Mouse (Mus musculus) lung, embryonic 14.5 days (tissue): ENCODE results near the gene Dnah9. TPM values are rescaled to one million over a fixed set of nuclear protein-coding genes. Genes with fewer than 3 reads are reported as not detected.

Experiments
- ATAC-seq: fragments of 200-750 bp; cut with Nextera tagmentation; 2 replicates; pipeline ENCODE4 v1.8.0; 2017; ENCODE audit warnings: mild to moderate bottlenecking, moderate TSS enrichment, moderate library complexity; ENCODE audit not compliant: insufficient read depth
- DNase-seq: peaks from one replicate; pipeline ENCODE4 v3.0.0-alpha.2; 2015
- H3K27ac ChIP-seq: fragments of 300-500 bp; sonication (generic); 2 replicates; pipeline ENCODE4 v1.5.1; 2014; ENCODE audit warnings: low read depth, mild to moderate bottlenecking, moderate library complexity
- H3K27me3 ChIP-seq: fragments of 300-500 bp; sonication (generic); 2 replicates; pipeline ENCODE4 v1.6.1; 2014; ENCODE audit warnings: low read length, control low read depth; ENCODE audit not compliant: insufficient read depth
- H3K36me3 ChIP-seq: fragments of 300-500 bp; sonication (generic); 2 replicates; pipeline ENCODE4 v1.6.1; 2014; ENCODE audit warnings: control low read depth; ENCODE audit not compliant: insufficient read depth
- H3K4me1 ChIP-seq: fragments of 300-500 bp; sonication (generic); 2 replicates; pipeline ENCODE4 v1.6.1; 2014; ENCODE audit warnings: antibody characterized with exemption, control low read depth; ENCODE audit not compliant: insufficient read depth
- H3K4me2 ChIP-seq: fragments of 300-500 bp; sonication (generic); 2 replicates; pipeline ENCODE4 v1.6.1; 2014; ENCODE audit warnings: mild to moderate bottlenecking
- H3K4me3 ChIP-seq: fragments of 300-500 bp; sonication (generic); 2 replicates; pipeline ENCODE4 v1.5.1; 2014; ENCODE audit warnings: low read depth, low read length
- H3K9ac ChIP-seq: fragments of 300-500 bp; sonication (generic); 2 replicates; pipeline ENCODE4 v1.6.1; 2014
- H3K9me3 ChIP-seq: fragments of 300-500 bp; sonication (generic); 2 replicates; pipeline ENCODE4 v1.6.1; 2016; ENCODE audit warnings: low read depth, low read length, control low read depth
- CTCF ChIP-seq: IDR thresholded peaks from 2 replicates; pipeline ENCODE4 v1.5.1; 2016; ENCODE audit warnings: antibody characterized with exemption, low read depth
- WGBS: fragments of 180-500 bp; shearing (Covaris S2); extraction: QIAGEN DNeasy Blood & Tissue Kit; methylation state at CpG from one replicate; pipeline ENCODE4 v1.1.7; 2014; 5-methylcytosine and 5-hydroxymethylcytosine counted together
- polyA plus RNA-seq: library from polyadenylated mRNA; unstranded; fragments of >200 nt; fragmentation: Nextera tagmentation; extraction: Ambion mirVana; gene quantifications from 2 replicates; pipeline ENCODE4 v1.2.1, GENCODE M21; 2014

Gene Dnah9
- polyA plus RNA-seq, 1 experiment from 2014 or later = 0.16 TPM

- no peak; the same call in none of the 2 replicates for ATAC-seq
- no peaks in the 10 kb centered on the region for H3K9me3 ChIP-seq
- peaks cover 5% of the 10 kb centered on the region; the same call in 1 of the 2 replicates for H3K4me1 ChIP-seq
- H3K4me3 ChIP-seq = peak overlapping the region; percentile 81
- H3K27ac ChIP-seq = peak overlapping the region; percentile 42; the same call in 1 of the 2 replicates
- peak; percentile 57 for DNase-seq
- H3K36me3 ChIP-seq = no peaks in the 10 kb centered on the region
- WGBS = 1% methylated on average over 20 of the region's 20 CpGs
- TF ChIP-seq CTCF = no peak
- peak overlapping the region; percentile 84 for H3K4me2 ChIP-seq
- peak overlapping the region; percentile 81 for H3K9ac ChIP-seq
- H3K27me3 ChIP-seq = no peaks in the 10 kb centered on the region
Measured at GRCm38 (mm10) chr11:65806321-65806904, 361.9 kb downstream of the Dnah9 start.

- no peak for TF ChIP-seq CTCF
- WGBS = 51% methylated on average over 3 of the region's 3 CpGs
- Histone ChIP-seq H3K9me3 (no peaks in the 10 kb centered on the region), H3K4me2 (no peak overlapping the region), H3K4me1 (peaks cover 3% of the 10 kb centered on the region; the same call in 1 of the 2 replicates), H3K27ac (no peak overlapping the region), H3K4me3 (no peak overlapping the region), H3K9ac (no peak overlapping the region), H3K36me3 (no peaks in the 10 kb centered on the region), H3K27me3 (no peaks in the 10 kb centered on the region)
- ATAC-seq = no peak
- no peak for DNase-seq
Measured at GRCm38 (mm10) chr11:65801899-65802298, 366.5 kb downstream of the Dnah9 start.

DNA sequence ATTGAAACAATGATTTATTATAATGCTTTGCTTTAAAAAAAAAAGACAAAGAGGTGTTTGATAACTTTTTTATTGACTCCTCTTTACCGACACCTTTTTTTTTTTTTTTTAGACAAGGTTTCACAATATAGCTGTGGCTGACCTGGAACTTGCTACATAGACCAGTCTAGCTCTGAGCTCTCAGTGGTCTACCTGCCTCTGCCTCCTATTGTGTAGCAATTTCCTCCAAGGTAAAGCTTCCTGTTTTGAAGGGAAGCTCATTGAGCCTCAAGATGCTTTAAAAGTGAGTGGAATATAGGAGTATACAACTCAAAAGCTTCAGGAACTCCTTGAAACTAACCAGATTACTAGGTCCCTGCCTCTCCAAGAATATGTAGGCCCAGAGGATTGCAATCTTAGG, 372.5 kb downstream of the Dnah9 start:
- H3K27ac ChIP-seq = no peak overlapping the region
- no peaks in the 10 kb centered on the region for H3K4me1 ChIP-seq
- H3K9ac ChIP-seq = no peak overlapping the region
- H3K4me3 ChIP-seq = no peak overlapping the region
- DNase-seq = no peak
- 82% methylated on average over 1 of the region's 1 CpGs for WGBS
- TF ChIP-seq CTCF = no peak
- no peaks in the 10 kb centered on the region for H3K27me3 ChIP-seq
- no peaks in the 10 kb centered on the region for H3K36me3 ChIP-seq
- H3K4me2 ChIP-seq = no peak overlapping the region
- no peaks in the 10 kb centered on the region for H3K9me3 ChIP-seq
- ATAC-seq = no peak

GRCm38 (mm10) chr11:65794428-65795219, 373.7 kb downstream of the Dnah9 start:
- Histone ChIP-seq H3K4me3 (no peak overlapping the region), H3K27ac (no peak overlapping the region), H3K4me2 (no peak overlapping the region), H3K4me1 (no peaks in the 10 kb centered on the region), H3K27me3 (no peaks in the 10 kb centered on the region), H3K9ac (no peak overlapping the region), H3K9me3 (no peaks in the 10 kb centered on the region), H3K36me3 (no peaks in the 10 kb centered on the region)
- WGBS = 51% methylated on average over 10 of the region's 10 CpGs
- no peak for TF ChIP-seq CTCF
- ATAC-seq = no peak
- no peak for DNase-seq

DNA sequence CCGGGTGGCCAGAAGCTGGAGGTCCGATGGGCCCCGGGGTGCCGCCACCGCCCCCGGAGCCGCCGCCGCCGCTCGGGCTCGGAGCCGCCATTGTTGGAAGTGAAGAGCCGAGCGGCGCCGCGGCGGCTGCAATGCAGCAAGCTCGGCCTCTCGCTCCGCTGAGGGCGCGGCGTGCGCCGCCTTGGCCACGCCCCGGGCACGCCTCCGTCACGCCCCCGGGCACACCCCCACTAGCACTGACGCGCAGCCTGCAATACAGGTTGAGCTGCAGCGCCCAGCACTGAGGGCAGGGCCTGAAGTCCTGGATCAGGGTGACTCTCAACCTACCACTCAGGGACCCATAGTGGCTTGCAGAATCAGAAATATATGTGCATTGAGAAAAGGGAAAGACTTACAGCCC, 380.2 kb downstream of the Dnah9 start, which contains the start of gene Map2k4:
Map2k4 (minus strand) TSS at position 144 of the 400 bp plus-strand sequence.
- H3K4me3 ChIP-seq = peak within 1 kb of the TSS; percentile 98
- peak within 1 kb of the TSS; percentile 88 for H3K27ac ChIP-seq
- WGBS = 0% methylated on average over 30 of the region's 36 CpGs
- peak within 1 kb of the TSS; percentile 97 for H3K9ac ChIP-seq
- DNase-seq (peak; percentile 96), ATAC-seq (peak; percentile 99)
- H3K4me2 ChIP-seq = peak within 1 kb of the TSS; percentile 84
- no peaks in the 10 kb centered on the region for H3K27me3 ChIP-seq
- H3K4me1 ChIP-seq = peaks cover 7% of the 10 kb centered on the region
- no peaks in the 10 kb centered on the region for H3K9me3 ChIP-seq
- no peak for TF ChIP-seq CTCF
- no peaks in the 10 kb centered on the region for H3K36me3 ChIP-seq

- Histone ChIP-seq H3K27me3 (no peaks in the 10 kb centered on the region), H3K4me2 (peak overlapping the region; percentile 84), H3K27ac (peak overlapping the region; percentile 88), H3K4me1 (peaks cover 7% of the 10 kb centered on the region), H3K9ac (peak overlapping the region; percentile 97), H3K9me3 (no peaks in the 10 kb centered on the region), H3K4me3 (peak overlapping the region; percentile 98), H3K36me3 (no peaks in the 10 kb centered on the region)
- DNase-seq (peak; percentile 34), ATAC-seq (peak; percentile 87)
- under 1% methylated on average over 70 of the region's 71 CpGs for WGBS
- TF ChIP-seq CTCF = no peak
Measured at GRCm38 (mm10) chr11:65787421-65788151, 380.8 kb downstream of the Dnah9 start.
